Mouse (Mus musculus) heart, adult 2 months (tissue): ENCODE measurements around the gene Gm20388.

Source experiments
- CTCF ChIP-seq: fragments of 200-600 bp; IDR thresholded peaks from 2 replicates; pipeline ENCODE4 v1.8.1; 2022; ENCODE audit warnings: antibody characterized with exemption, mild to moderate bottlenecking, moderate library complexity
- EP300 ChIP-seq: fragments of 200-500 bp; IDR thresholded peaks from 2 replicates; pipeline ENCODE4 v1.6.1; 2011; ENCODE audit warnings: low read depth, low read length, control low read depth; ENCODE audit not compliant: insufficient read depth
- POLR2A ChIP-seq: fragments of 200-500 bp; IDR thresholded peaks from 2 replicates; pipeline ENCODE4 v1.6.1; 2011; ENCODE audit warnings: mild to moderate bottlenecking, low read depth, low read length, control low read depth; ENCODE audit not compliant: insufficient read depth

- no peak for TF ChIP-seq POLR2A
- TF ChIP-seq CTCF, result no peak
- TF ChIP-seq EP300, result no peak
These were observed 3568.0 kb downstream of the Gm20388 start for GRCm38 (mm10) chr8:123478456-123479218.
